Mouse (Mus musculus) heart, embryonic 13.5 days (tissue): ENCODE measurements around the gene Iqch. TPM values are rescaled to one million over a fixed set of nuclear protein-coding genes. Genes with fewer than 3 reads are reported as not detected.

Source experiments
- ATAC-seq: fragments of 200-750 bp; cut with Nextera tagmentation; 2 replicates; pipeline ENCODE4 v1.8.0; 2017; ENCODE audit warnings: moderate TSS enrichment; ENCODE audit not compliant: insufficient number of reproducible peaks, low FRiP score, low TSS enrichment; ENCODE audit errors: extremely low read depth
- H3K27ac ChIP-seq: fragments of 300-500 bp; sonication (generic); replicated peaks from 2 replicates; pipeline ENCODE4 v1.5.1; 2015; ENCODE audit warnings: moderate library complexity, mild to moderate bottlenecking, inconsistent platforms
- H3K27me3 ChIP-seq: fragments of 300-500 bp; sonication (generic); replicated peaks from 2 replicates; pipeline ENCODE4 v1.6.1; 2015; ENCODE audit warnings: mild to moderate bottlenecking, inconsistent platforms
- H3K36me3 ChIP-seq: fragments of 300-500 bp; sonication (generic); 2 replicates; pipeline ENCODE4 v1.6.1; 2015; ENCODE audit warnings: mild to moderate bottlenecking, inconsistent platforms
- H3K4me1 ChIP-seq: fragments of 300-500 bp; sonication (generic); 2 replicates; pipeline ENCODE4 v1.6.1; 2015; ENCODE audit warnings: inconsistent platforms
- H3K4me2 ChIP-seq: fragments of 300-500 bp; sonication (generic); 2 replicates; pipeline ENCODE4 v1.6.1; 2015; ENCODE audit warnings: inconsistent platforms, mild to moderate bottlenecking, moderate library complexity
- H3K4me3 ChIP-seq: fragments of 300-500 bp; sonication (generic); 2 replicates; pipeline ENCODE4 v1.5.1; 2015; ENCODE audit warnings: moderate library complexity, mild to moderate bottlenecking, inconsistent platforms
- H3K9ac ChIP-seq: fragments of 300-500 bp; sonication (generic); 2 replicates; pipeline ENCODE4 v1.6.1; 2015; ENCODE audit warnings: inconsistent platforms, mild to moderate bottlenecking, moderate library complexity
- H3K9me3 ChIP-seq: fragments of 300-500 bp; sonication (generic); 2 replicates; pipeline ENCODE4 v1.6.1; 2016; ENCODE audit warnings: inconsistent platforms
- WGBS: fragments of 180-500 bp; shearing (Covaris S2); methylation state at CpG from one replicate; pipeline ENCODE4 v1.1.7; 2015; ENCODE audit warnings: mixed read lengths; 5-methylcytosine and 5-hydroxymethylcytosine counted together
- polyA plus RNA-seq: library from polyadenylated mRNA; unstranded; fragments of >200 nt; fragmentation: Nextera tagmentation; extraction: Ambion mirVana; gene quantifications from 2 replicates; pipeline ENCODE4 v1.2.1, GENCODE M21; 2015

The Iqch gene
- polyA plus RNA-seq, 1 experiment from 2014 or later: not detected

GRCm38 (mm10) chr9:63610841-63611366 lies 8.6 kb upstream of the Iqch start:
- H3K9me3 ChIP-seq: no peaks in the 10 kb centered on the region
- WGBS: 26% methylated on average over 13 of the region's 13 CpGs
- no peaks in the 10 kb centered on the region for H3K36me3 ChIP-seq
- peaks cover 51% of the 10 kb centered on the region for H3K4me1 ChIP-seq
- no peak for ATAC-seq
- H3K27me3 ChIP-seq: no peaks in the 10 kb centered on the region
- peak overlapping the region; percentile 37 for H3K4me2 ChIP-seq
- H3K9ac ChIP-seq: peak overlapping the region; percentile 63
- no peak overlapping the region for H3K4me3 ChIP-seq
- H3K27ac ChIP-seq: peak overlapping the region; percentile 69

DNA sequence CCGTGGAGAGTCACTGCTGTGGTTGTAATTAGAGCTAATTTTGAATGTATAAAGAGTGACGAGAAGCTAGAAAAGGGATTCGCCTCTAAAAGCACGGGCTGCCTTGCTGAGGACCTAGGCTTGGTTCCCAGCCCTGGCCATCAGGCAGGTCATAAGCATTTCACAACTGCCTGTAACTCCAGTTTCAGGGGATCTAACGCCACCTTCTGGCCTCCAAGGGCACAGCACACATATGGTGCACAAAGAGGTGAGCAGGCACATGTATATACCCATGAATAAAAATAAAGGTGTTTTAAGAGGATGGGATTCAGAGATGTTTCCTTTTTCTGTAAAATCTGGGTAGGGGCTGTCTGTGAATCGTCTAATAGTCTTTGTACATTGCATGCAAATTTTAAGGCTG lies 7.9 kb upstream of the Iqch start:
- H3K9me3 ChIP-seq: no peaks in the 10 kb centered on the region
- no peak overlapping the region for H3K9ac ChIP-seq
- no peaks in the 10 kb centered on the region for H3K36me3 ChIP-seq
- 89% methylated on average over 6 of the region's 6 CpGs for WGBS
- H3K4me1 ChIP-seq: peaks cover 55% of the 10 kb centered on the region
- no peaks in the 10 kb centered on the region for H3K27me3 ChIP-seq
- peak overlapping the region; percentile 69; the same call in 1 of the 2 replicates for H3K27ac ChIP-seq
- no peak for ATAC-seq
- no peak overlapping the region for H3K4me3 ChIP-seq
- H3K4me2 ChIP-seq: no peak overlapping the region

GRCm38 (mm10) chr9:63609776-63610175 lies 7.5 kb upstream of the Iqch start:
- 96% methylated on average over 2 of the region's 2 CpGs for WGBS
- no peaks in the 10 kb centered on the region for H3K27me3 ChIP-seq

DNA sequence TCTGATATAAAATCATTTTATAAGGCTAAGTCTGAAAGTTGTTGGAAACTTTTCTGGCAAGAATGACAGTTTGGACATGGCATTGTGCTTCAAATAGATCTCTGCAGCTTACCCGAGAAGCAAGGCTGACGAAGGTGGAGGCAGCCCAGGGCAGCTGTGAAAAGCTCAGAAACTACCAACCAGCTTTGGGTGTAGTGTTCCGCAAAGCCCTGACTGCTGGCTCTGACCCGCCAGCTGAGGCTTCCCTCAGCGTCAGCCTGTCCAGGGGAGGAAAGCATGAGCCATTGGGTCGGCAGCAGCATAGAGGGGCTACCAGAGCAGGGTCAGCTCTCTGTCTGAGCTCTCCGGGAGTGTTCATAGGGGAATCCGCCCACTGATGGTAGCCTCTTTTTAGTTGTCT lies 7.0 kb upstream of the Iqch start:
- ATAC-seq: no peak
- H3K27ac ChIP-seq: no peak overlapping the region
- no peaks in the 10 kb centered on the region for H3K9me3 ChIP-seq
- no peak overlapping the region for H3K4me3 ChIP-seq
- WGBS: 71% methylated on average over 8 of the region's 8 CpGs
- H3K4me2 ChIP-seq: no peak overlapping the region
- H3K9ac ChIP-seq: no peak overlapping the region
- H3K36me3 ChIP-seq: no peaks in the 10 kb centered on the region
- no peaks in the 10 kb centered on the region for H3K27me3 ChIP-seq
- H3K4me1 ChIP-seq: peaks cover 62% of the 10 kb centered on the region

More at GRCm38 (mm10) chr9:63609776-63610175, 7.5 kb upstream of the Iqch start:
- ATAC-seq: no peak
- H3K36me3 ChIP-seq: no peaks in the 10 kb centered on the region
- H3K9ac ChIP-seq: no peak overlapping the region
- H3K27ac ChIP-seq: no peak overlapping the region
- no peaks in the 10 kb centered on the region for H3K9me3 ChIP-seq
- no peak overlapping the region for H3K4me3 ChIP-seq
- H3K4me2 ChIP-seq: no peak overlapping the region
- peaks cover 58% of the 10 kb centered on the region for H3K4me1 ChIP-seq

- Histone ChIP-seq H3K9me3 (no peaks in the 10 kb centered on the region), H3K4me1 (peaks cover 62% of the 10 kb centered on the region), H3K36me3 (no peaks in the 10 kb centered on the region), H3K9ac (no peak overlapping the region), H3K4me2 (no peak overlapping the region), H3K27me3 (no peaks in the 10 kb centered on the region), H3K4me3 (no peak overlapping the region), H3K27ac (no peak overlapping the region)
- ATAC-seq: no peak
- WGBS: 78% methylated on average over 6 of the region's 6 CpGs
Observed at GRCm38 (mm10) chr9:63608006-63608405, 5.7 kb upstream of the Iqch start.

GRCm38 (mm10) chr9:63606594-63606993 lies 4.3 kb upstream of the Iqch start:
- ATAC-seq: no peak
- peaks cover 52% of the 10 kb centered on the region for H3K4me1 ChIP-seq
- no peaks in the 10 kb centered on the region for H3K36me3 ChIP-seq
- H3K4me3 ChIP-seq: no peak overlapping the region
- H3K9ac ChIP-seq: no peak overlapping the region
- no peak overlapping the region for H3K27ac ChIP-seq
- no peaks in the 10 kb centered on the region for H3K9me3 ChIP-seq
- WGBS: 67% methylated on average over 2 of the region's 2 CpGs
- H3K4me2 ChIP-seq: no peak overlapping the region
- no peaks in the 10 kb centered on the region for H3K27me3 ChIP-seq

DNA sequence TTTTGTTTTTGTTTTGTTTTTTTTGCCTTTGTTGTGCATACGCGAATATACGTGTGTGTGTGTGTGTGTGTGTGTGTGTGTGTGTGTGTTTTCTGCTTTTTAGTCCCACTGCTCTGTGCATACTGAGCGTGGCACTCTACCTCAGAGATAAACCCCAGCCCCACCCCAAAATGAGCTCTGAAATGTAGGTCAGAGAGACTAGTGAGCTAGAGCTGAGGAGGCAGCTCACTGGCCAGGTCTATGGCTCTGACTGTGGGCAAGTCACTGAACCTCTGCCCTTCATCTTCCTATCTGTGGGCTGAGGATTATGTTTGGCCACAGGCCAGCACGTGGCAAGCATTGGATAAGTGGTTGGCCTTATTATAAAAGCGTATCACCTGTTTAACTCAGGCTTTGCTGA lies 1.6 kb upstream of the Iqch start:
- ATAC-seq: no peak
- Histone ChIP-seq H3K27me3 (no peaks in the 10 kb centered on the region), H3K4me1 (peaks cover 31% of the 10 kb centered on the region), H3K27ac (peak overlapping the region; percentile 22; the same call in 1 of the 2 replicates), H3K36me3 (no peaks in the 10 kb centered on the region), H3K4me2 (peak overlapping the region; percentile 87), H3K9ac (peak overlapping the region; percentile 89), H3K9me3 (no peaks in the 10 kb centered on the region), H3K4me3 (peak overlapping the region; percentile 77)
- 40% methylated on average over 6 of the region's 6 CpGs for WGBS

GRCm38 (mm10) chr9:63596660-63597059 lies 5.6 kb downstream of the Iqch start:
- 64% methylated on average over 9 of the region's 9 CpGs for WGBS
- no peak for ATAC-seq

GRCm38 (mm10) chr9:63595652-63596051 lies 6.6 kb downstream of the Iqch start:
- no peaks in the 10 kb centered on the region for H3K27me3 ChIP-seq
- ATAC-seq: no peak
- H3K4me1 ChIP-seq: 0 out of 2 replicates have a peak, but pooled peaks cover 9% of the 10 kb centered on the region
- no peak overlapping the region for H3K27ac ChIP-seq
- H3K4me2 ChIP-seq: no peak overlapping the region
- 84% methylated on average over 8 of the region's 8 CpGs for WGBS
- no peaks in the 10 kb centered on the region for H3K36me3 ChIP-seq
- no peaks in the 10 kb centered on the region for H3K9me3 ChIP-seq
- H3K4me3 ChIP-seq: no peak overlapping the region
- no peak overlapping the region for H3K9ac ChIP-seq

More at GRCm38 (mm10) chr9:63596660-63597059, 5.6 kb downstream of the Iqch start:
- no peak overlapping the region for H3K9ac ChIP-seq
- no peaks in the 10 kb centered on the region for H3K36me3 ChIP-seq
- no peak overlapping the region for H3K27ac ChIP-seq
- H3K4me1 ChIP-seq: 0 out of 2 replicates have a peak, but pooled peaks cover 9% of the 10 kb centered on the region
- no peaks in the 10 kb centered on the region for H3K9me3 ChIP-seq
- H3K4me2 ChIP-seq: no peak overlapping the region
- H3K4me3 ChIP-seq: no peak overlapping the region
- no peaks in the 10 kb centered on the region for H3K27me3 ChIP-seq

DNA sequence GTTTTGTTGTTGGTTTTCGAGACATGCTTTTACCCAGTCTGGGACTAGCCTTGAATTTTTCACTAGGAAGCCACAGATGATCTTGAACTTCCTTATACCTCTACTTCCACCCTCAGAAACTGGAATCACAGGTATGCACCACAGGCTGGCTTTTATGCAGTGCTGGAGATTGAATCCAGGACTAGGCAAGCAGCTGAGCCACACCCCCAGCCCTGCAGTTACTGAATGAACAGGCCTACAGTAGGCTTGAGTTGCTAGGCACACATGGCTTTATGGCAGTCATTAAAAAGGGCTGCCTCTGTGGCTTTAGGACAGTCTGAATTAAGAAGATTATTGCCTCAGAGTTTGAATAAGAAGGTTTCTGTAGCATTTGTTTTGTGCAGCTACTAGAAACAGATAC lies 7.3 kb downstream of the Iqch start:
- 83% methylated on average over 1 of the region's 1 CpGs for WGBS
- no peak overlapping the region for H3K4me3 ChIP-seq
- H3K4me2 ChIP-seq: no peak overlapping the region
- H3K27ac ChIP-seq: no peak overlapping the region
- H3K36me3 ChIP-seq: no peaks in the 10 kb centered on the region
- 0 out of 2 replicates have a peak, but pooled peaks cover 9% of the 10 kb centered on the region for H3K4me1 ChIP-seq
- ATAC-seq: no peak
- H3K9ac ChIP-seq: no peak overlapping the region
- no peaks in the 10 kb centered on the region for H3K27me3 ChIP-seq
- no peaks in the 10 kb centered on the region for H3K9me3 ChIP-seq

GRCm38 (mm10) chr9:63591661-63592256 lies 10.5 kb downstream of the Iqch start:
- peaks cover 4% of the 10 kb centered on the region; the same call in 1 of the 2 replicates for H3K9me3 ChIP-seq
- no peaks in the 10 kb centered on the region for H3K36me3 ChIP-seq
- H3K27ac ChIP-seq: no peak overlapping the region
- no peak overlapping the region for H3K4me2 ChIP-seq
- WGBS: 70% methylated on average over 8 of the region's 8 CpGs
- no peak overlapping the region for H3K4me3 ChIP-seq
- ATAC-seq: no peak
- no peaks in the 10 kb centered on the region for H3K27me3 ChIP-seq
- no peak overlapping the region for H3K9ac ChIP-seq
- H3K4me1 ChIP-seq: 0 out of 2 replicates have a peak, but pooled peaks cover 7% of the 10 kb centered on the region

- Histone ChIP-seq H3K27ac (no peak overlapping the region), H3K9me3 (peaks cover 11% of the 10 kb centered on the region; the same call in 1 of the 2 replicates), H3K4me2 (no peak overlapping the region), H3K4me3 (no peak overlapping the region), H3K9ac (no peak overlapping the region), H3K36me3 (no peaks in the 10 kb centered on the region), H3K4me1 (no peaks in the 10 kb centered on the region), H3K27me3 (no peaks in the 10 kb centered on the region)
- ATAC-seq: no peak
- WGBS: 87% methylated on average over 4 of the region's 4 CpGs
Observed at GRCm38 (mm10) chr9:63590592-63590991, 11.7 kb downstream of the Iqch start.
